Mouse (Mus musculus) erythroblast, embryonic 14.5 days (primary cell): Measurements from ENCODE around the gene Gpc6. TPM values are rescaled to one million over a fixed set of nuclear protein-coding genes. Genes with fewer than 3 reads are reported as not detected.

ENCODE experiments used
- H3K27me3 ChIP-seq: 2 replicates; pipeline ENCODE4 v1.6.1; 2012; ENCODE audit warnings: inconsistent platforms; ENCODE audit not compliant: control insufficient read depth
- H3K36me3 ChIP-seq: 2 replicates; pipeline ENCODE4 v1.6.1; 2012; ENCODE audit warnings: mild to moderate bottlenecking, inconsistent platforms; ENCODE audit not compliant: control insufficient read depth
- H3K4me1 ChIP-seq: 2 replicates; pipeline ENCODE4 v1.6.1; 2012; ENCODE audit warnings: inconsistent platforms; ENCODE audit not compliant: control insufficient read depth
- H3K4me3 ChIP-seq: replicated peaks from 2 replicates; pipeline ENCODE3; 2012; ENCODE audit warnings: moderate library complexity, mild to moderate bottlenecking, inconsistent platforms
- H3K9me3 ChIP-seq: 2 replicates; pipeline ENCODE4 v1.6.1; 2012; ENCODE audit warnings: low read length, inconsistent platforms, mixed read lengths; ENCODE audit not compliant: control insufficient read depth
- GATA1 ChIP-seq: IDR thresholded peaks from 2 replicates; pipeline ENCODE4 v1.6.1; 2012; ENCODE audit warnings: low read length, inconsistent platforms, mixed read lengths
- TAL1 ChIP-seq: IDR thresholded peaks from 3 replicates; pipeline ENCODE4 v1.6.1; 2012; ENCODE audit warnings: low read length, inconsistent platforms, mixed read lengths
- polyA plus RNA-seq: library from polyadenylated mRNA; stranded (reverse); fragments of >175 nt; gene quantifications from 2 replicates; pipeline ENCODE4 v1.2.3, GENCODE M21; 2012

Gpc6 gene
- polyA plus RNA-seq, 1 experiment: not detected

DNA sequence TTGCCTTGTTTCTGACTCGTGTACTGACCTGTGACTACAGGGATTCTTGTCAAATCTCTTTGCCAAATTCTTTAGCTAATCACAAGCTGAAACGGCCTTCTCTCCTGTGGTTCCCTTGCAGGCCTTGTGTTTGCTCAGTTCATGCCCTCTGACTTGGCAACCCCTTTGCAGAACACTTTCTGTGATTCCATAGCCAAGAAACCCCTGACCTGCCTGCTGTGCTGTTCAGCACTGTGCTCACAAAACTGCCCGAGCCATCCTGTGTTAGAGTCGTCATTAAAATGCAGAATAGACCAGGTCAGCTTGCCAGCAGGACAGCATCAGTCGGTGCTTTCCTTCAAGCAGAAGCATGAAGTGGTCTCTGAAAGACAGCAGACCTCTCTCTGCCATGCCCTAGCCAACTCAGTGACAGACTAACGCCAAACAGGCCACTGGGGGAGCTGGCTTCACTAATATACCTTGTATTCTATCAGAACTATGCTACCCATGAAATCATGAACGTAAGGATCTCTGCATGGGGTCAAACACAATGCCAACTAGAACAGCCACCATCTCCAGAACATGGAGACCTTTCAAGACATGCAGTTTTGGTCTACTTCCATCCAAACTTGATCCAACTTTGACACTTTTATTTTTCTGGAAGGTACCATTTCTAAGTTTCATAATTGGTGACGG is 459.1 kb downstream of the Gpc6 start:
- Histone ChIP-seq H3K27me3 (no peaks in the 10 kb centered on the region), H3K4me3 (no peak overlapping the region), H3K9me3 (peaks cover 2% of the 10 kb centered on the region; the same call in 1 of the 2 replicates), H3K36me3 (no peaks in the 10 kb centered on the region), H3K4me1 (no peaks in the 10 kb centered on the region)
- TF ChIP-seq TAL1 (no peak), GATA1 (no peak)

DNA sequence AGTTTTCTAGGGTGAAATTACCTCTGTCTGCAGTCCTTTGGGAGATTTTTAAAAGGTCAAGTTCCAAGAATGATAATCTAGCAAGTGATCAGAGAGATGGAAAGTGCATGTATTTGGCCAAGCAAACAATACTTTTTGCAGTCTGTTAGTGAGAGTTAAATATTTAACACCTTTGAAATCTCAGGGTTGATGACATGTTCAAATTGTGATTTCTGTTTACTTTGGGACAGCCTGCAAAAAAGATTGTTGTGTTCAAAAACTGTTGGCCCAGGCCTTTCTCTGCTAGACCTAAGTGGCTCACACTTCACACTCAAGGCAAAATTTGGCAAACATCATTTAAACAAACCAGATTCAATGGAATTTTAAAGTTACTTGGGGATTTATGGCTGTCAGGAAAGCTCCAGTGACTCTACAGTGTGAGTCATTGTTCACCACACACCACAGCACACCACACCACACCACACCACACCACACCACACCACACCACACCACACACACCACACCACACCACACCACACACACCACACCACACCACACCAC is 460.7 kb downstream of the Gpc6 start:
- no peaks in the 10 kb centered on the region for H3K27me3 ChIP-seq
- H3K36me3 ChIP-seq: no peaks in the 10 kb centered on the region
- H3K4me3 ChIP-seq: no peak overlapping the region
- TF ChIP-seq GATA1 (no peak), TAL1 (no peak)
- peaks cover 2% of the 10 kb centered on the region; the same call in 1 of the 2 replicates for H3K9me3 ChIP-seq
- H3K4me1 ChIP-seq: no peaks in the 10 kb centered on the region

DNA sequence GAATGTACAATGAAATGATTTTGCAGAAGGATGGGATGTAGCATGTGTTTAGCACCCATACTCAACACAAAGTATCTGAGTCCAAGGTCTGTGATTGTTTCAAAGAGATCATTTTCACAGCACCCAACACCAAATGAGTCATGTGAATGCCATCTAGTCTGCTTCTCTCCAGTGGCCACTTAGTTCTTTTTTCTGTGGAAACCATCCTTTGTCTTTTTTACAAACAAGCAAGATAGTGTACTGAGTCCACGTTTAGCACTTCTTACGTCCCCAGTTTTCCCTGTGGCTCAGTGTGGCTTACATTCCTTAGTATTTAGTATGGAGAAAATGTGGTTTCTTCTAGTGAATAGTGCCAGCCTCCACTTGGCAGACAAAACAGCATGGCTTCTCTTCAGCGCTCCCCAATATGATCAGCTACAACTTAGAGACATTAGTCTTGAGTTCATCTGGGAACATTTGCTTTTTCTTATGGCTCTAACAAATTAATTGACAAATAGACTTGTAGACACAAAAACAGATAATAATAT is 465.7 kb downstream of the Gpc6 start:
- no peak for TF ChIP-seq TAL1
- Histone ChIP-seq H3K27me3 (no peaks in the 10 kb centered on the region), H3K9me3 (no peaks in the 10 kb centered on the region), H3K36me3 (no peaks in the 10 kb centered on the region), H3K4me3 (no peak overlapping the region), H3K4me1 (no peaks in the 10 kb centered on the region)

DNA sequence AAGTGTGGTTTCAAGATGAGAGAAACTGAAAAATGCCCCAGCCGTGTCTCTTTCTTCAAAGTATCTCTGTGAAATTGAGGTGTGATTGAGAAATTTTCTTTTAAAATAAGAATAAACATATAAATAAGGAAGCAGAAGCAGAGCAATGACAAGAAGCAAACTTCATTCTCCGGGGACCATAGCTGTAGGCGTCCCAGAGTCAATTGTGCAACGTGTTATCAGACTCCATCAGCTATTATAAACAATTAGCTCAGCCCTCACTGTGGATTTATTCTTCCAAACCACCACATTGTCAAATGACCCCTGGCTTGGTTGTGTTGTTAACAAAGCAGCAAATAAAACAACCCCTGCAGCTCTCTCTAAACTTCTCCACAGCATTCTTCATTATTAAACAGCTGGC is 466.3 kb downstream of the Gpc6 start:
- no peak for TF ChIP-seq TAL1
- TF ChIP-seq GATA1: no peak
- no peaks in the 10 kb centered on the region for H3K36me3 ChIP-seq
- H3K27me3 ChIP-seq: no peaks in the 10 kb centered on the region
- no peaks in the 10 kb centered on the region for H3K4me1 ChIP-seq
- no peaks in the 10 kb centered on the region for H3K9me3 ChIP-seq
- H3K4me3 ChIP-seq: no peak overlapping the region

- Histone ChIP-seq H3K4me3 (no peak overlapping the region), H3K36me3 (no peaks in the 10 kb centered on the region), H3K9me3 (no peaks in the 10 kb centered on the region), H3K4me1 (no peaks in the 10 kb centered on the region; the same call in 1 of the 2 replicates), H3K27me3 (no peaks in the 10 kb centered on the region)
- TF ChIP-seq TAL1 (no peak), GATA1 (no peak)
Measured at GRCm38 (mm10) chr14:117397165-117397564, 472.1 kb downstream of the Gpc6 start.

DNA sequence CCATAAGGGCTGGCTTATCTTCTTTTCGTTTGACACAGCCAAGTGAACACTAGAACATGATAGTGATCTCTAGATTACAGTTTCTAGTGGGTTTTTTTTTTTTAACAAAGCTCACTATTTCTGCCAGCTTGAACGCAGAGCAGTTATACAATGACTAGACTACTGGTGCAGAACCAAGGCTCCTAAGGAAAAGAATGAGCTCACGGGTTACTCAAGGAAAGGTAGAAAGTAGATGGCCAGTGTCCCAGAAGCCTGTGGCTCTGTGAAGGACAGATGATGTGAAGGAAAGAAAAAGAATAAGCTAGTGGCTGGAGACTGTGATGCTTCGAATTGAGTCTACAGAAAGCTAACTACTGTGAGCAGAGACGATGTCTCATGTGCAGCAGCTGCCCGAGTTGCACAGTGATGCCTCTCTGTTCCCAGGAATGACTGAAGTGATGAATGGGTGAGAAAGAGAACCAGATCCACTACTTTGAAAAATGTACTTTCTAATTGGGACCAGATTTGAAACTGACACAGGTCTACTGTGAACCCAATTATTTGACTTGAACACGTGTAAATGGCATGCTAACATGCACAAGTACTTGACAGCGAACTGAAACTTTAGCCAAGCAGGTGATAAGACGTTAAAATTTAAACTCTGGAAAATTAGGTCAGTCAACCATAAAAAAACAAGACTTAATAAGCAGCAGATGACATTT is 482.9 kb downstream of the Gpc6 start:
- Histone ChIP-seq H3K9me3 (0 out of 2 replicates have a peak, but pooled peaks cover 2% of the 10 kb centered on the region), H3K27me3 (no peaks in the 10 kb centered on the region), H3K4me1 (no peaks in the 10 kb centered on the region), H3K36me3 (no peaks in the 10 kb centered on the region), H3K4me3 (no peak overlapping the region)
- no peak for TF ChIP-seq TAL1
- TF ChIP-seq GATA1: no peak

DNA sequence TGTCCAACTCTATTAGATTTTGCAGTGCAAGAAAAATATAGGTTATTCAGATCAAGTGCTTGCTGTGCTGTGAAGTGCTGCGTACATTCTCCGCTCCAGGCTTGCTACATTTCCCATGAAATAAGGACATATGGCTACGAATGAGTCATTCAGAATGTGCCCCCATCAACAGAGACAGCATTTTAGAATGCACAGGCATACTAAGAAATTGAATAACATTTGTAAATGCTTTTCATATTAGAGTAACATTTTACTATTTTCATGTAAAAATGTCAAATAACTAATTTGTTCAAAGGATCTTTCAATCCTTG is 483.4 kb downstream of the Gpc6 start:
- Histone ChIP-seq H3K4me3 (no peak overlapping the region), H3K9me3 (0 out of 2 replicates have a peak, but pooled peaks cover 2% of the 10 kb centered on the region), H3K27me3 (no peaks in the 10 kb centered on the region), H3K4me1 (no peaks in the 10 kb centered on the region), H3K36me3 (no peaks in the 10 kb centered on the region)
- TF ChIP-seq GATA1 (no peak), TAL1 (no peak)

DNA sequence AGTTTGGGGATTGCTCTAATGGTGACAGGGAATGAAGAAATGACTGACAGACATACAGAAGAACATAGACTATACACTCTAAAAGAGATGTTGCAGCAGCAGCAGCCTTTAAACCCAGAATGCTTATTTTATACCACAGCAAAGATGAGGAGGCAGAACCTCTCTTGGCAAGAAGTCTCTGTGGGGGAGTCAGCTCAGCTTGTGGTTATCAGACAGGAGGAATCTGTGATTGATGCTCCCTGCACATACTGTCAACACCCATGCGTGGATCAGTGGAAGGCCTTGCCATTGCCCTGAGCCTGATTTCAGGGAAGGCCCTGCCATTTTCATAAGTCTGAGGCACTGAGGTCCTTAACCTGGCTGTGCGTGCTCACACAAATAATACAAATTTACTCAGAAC is 484.7 kb downstream of the Gpc6 start:
- Histone ChIP-seq H3K4me3 (no peak overlapping the region), H3K4me1 (no peaks in the 10 kb centered on the region), H3K36me3 (no peaks in the 10 kb centered on the region), H3K27me3 (no peaks in the 10 kb centered on the region), H3K9me3 (0 out of 2 replicates have a peak, but pooled peaks cover 2% of the 10 kb centered on the region)
- TF ChIP-seq GATA1 (no peak), TAL1 (no peak)

GRCm38 (mm10) chr14:117410511-117410910 is 485.4 kb downstream of the Gpc6 start:
- no peak overlapping the region for H3K4me3 ChIP-seq
- H3K4me1 ChIP-seq: no peaks in the 10 kb centered on the region
- 0 out of 2 replicates have a peak, but pooled peaks cover 2% of the 10 kb centered on the region for H3K9me3 ChIP-seq
- TF ChIP-seq GATA1 (no peak), TAL1 (no peak)
- no peaks in the 10 kb centered on the region for H3K36me3 ChIP-seq
- H3K27me3 ChIP-seq: no peaks in the 10 kb centered on the region
